Mouse (Mus musculus): ENCODE measurements around the gene Gm16503. TPM values are rescaled to one million over a fixed set of nuclear protein-coding genes. Genes with fewer than 3 reads are reported as not detected.
"Not testable (repeated sequence)": the region's sequence is repeated elsewhere in the genome, so short reads cannot be mapped to it uniquely, and the experiment has no call there.

Gm16503 gene
- polyA plus RNA-seq, 1 experiment from 2014 or later = 0.34 TPM

GRCm38 (mm10) chr4:147537702-147538101 lies 2.3 kb upstream of the Gm16503 start:
- Histone ChIP-seq H3K4me1 (replicated peaks; ENCODE audit: control insufficient read depth, insufficient read depth, low read length) (no peaks in the 10 kb centered on the region), H3K9ac (ENCODE audit: low read depth, low read length) (no peak overlapping the region), H3K4me3 (ENCODE audit: low read depth, low read length) (no peak overlapping the region), H3K27me3 (ENCODE audit: control insufficient read depth, insufficient read depth, low read length) (no peaks in the 10 kb centered on the region), H3K4me2 (replicated peaks; ENCODE audit: low read depth, low read length) (no peak overlapping the region), H3K27ac (ENCODE audit: low read depth, low read length) (no peak overlapping the region), H3K36me3 (ENCODE audit: control insufficient read depth, insufficient read depth, low read length) (no peaks in the 10 kb centered on the region), H3K9me3 (ENCODE audit: control insufficient read depth, low read length) (peaks cover 12% of the 10 kb centered on the region)
- ATAC-seq (ENCODE audit: low FRiP score) = no peak
- DNase-seq (ENCODE audit: low spot score) = no peak
- 88% methylated on average over 2 of the region's 2 CpGs for WGBS

- Histone ChIP-seq H3K4me3 (ENCODE audit: low read depth, low read length) (no peak overlapping the region), H3K4me2 (replicated peaks; ENCODE audit: low read depth, low read length) (no peak overlapping the region), H3K9me3 (ENCODE audit: control insufficient read depth, low read length) (peaks cover 9% of the 10 kb centered on the region; the same call in 1 of the 2 replicates), H3K27me3 (ENCODE audit: control insufficient read depth, insufficient read depth, low read length) (no peaks in the 10 kb centered on the region), H3K27ac (ENCODE audit: low read depth, low read length) (no peak overlapping the region), H3K36me3 (ENCODE audit: control insufficient read depth, insufficient read depth, low read length) (no peaks in the 10 kb centered on the region), H3K4me1 (replicated peaks; ENCODE audit: control insufficient read depth, insufficient read depth, low read length) (no peaks in the 10 kb centered on the region), H3K9ac (ENCODE audit: low read depth, low read length) (no peak overlapping the region)
- ATAC-seq (ENCODE audit: low FRiP score) = no peak
- no peak for DNase-seq (ENCODE audit: low spot score)
Measured at GRCm38 (mm10) chr4:147541105-147541504, 1.1 kb downstream of the Gm16503 start.

- not testable (repeated sequence) for H3K4me3 ChIP-seq (ENCODE audit: low read depth, low read length); H3K4me1 ChIP-seq (replicated peaks; ENCODE audit: control insufficient read depth, insufficient read depth, low read length); H3K27me3 ChIP-seq (ENCODE audit: control insufficient read depth, insufficient read depth, low read length); H3K27ac ChIP-seq (ENCODE audit: low read depth, low read length); ATAC-seq (ENCODE audit: low FRiP score); DNase-seq (ENCODE audit: low spot score); H3K9me3 ChIP-seq (ENCODE audit: control insufficient read depth, low read length); H3K4me2 ChIP-seq (replicated peaks; ENCODE audit: low read depth, low read length); H3K9ac ChIP-seq (ENCODE audit: low read depth, low read length); H3K36me3 ChIP-seq (ENCODE audit: control insufficient read depth, insufficient read depth, low read length)
- WGBS = 84% methylated on average over 5 of the region's 5 CpGs
Measured at GRCm38 (mm10) chr4:147553071-147553470, 13.1 kb downstream of the Gm16503 start, which contains the start of gene Zfp985. Zfp985 (plus strand) TSS chr4:147553277.

GRCm38 (mm10) chr4:147554361-147554760 lies 14.3 kb downstream of the Gm16503 start:
- DNase-seq (ENCODE audit: low spot score); H3K27ac ChIP-seq (ENCODE audit: low read depth, low read length); ATAC-seq (ENCODE audit: low FRiP score); H3K9me3 ChIP-seq (ENCODE audit: control insufficient read depth, low read length); H3K9ac ChIP-seq (ENCODE audit: low read depth, low read length); H3K36me3 ChIP-seq (ENCODE audit: control insufficient read depth, insufficient read depth, low read length); H3K27me3 ChIP-seq (ENCODE audit: control insufficient read depth, insufficient read depth, low read length); H3K4me3 ChIP-seq (ENCODE audit: low read depth, low read length); H3K4me2 ChIP-seq (replicated peaks; ENCODE audit: low read depth, low read length); H3K4me1 ChIP-seq (replicated peaks; ENCODE audit: control insufficient read depth, insufficient read depth, low read length): not testable (repeated sequence)
- WGBS = 79% methylated on average over 2 of the region's 2 CpGs

GRCm38 (mm10) chr4:147556921-147557320 lies 16.9 kb downstream of the Gm16503 start:
- H3K4me2 ChIP-seq (replicated peaks; ENCODE audit: low read depth, low read length); H3K9me3 ChIP-seq (ENCODE audit: control insufficient read depth, low read length); H3K36me3 ChIP-seq (ENCODE audit: control insufficient read depth, insufficient read depth, low read length); H3K27ac ChIP-seq (ENCODE audit: low read depth, low read length); ATAC-seq (ENCODE audit: low FRiP score); H3K4me3 ChIP-seq (ENCODE audit: low read depth, low read length); H3K4me1 ChIP-seq (replicated peaks; ENCODE audit: control insufficient read depth, insufficient read depth, low read length); H3K9ac ChIP-seq (ENCODE audit: low read depth, low read length); H3K27me3 ChIP-seq (ENCODE audit: control insufficient read depth, insufficient read depth, low read length); DNase-seq (ENCODE audit: low spot score): not testable (repeated sequence)
- WGBS = 70% methylated on average over 1 of the region's 1 CpGs

GRCm38 (mm10) chr4:147558011-147558410 lies 18.0 kb downstream of the Gm16503 start:
- ATAC-seq (ENCODE audit: low FRiP score) = not testable (repeated sequence)

GRCm38 (mm10) chr4:147559096-147559495 lies 19.1 kb downstream of the Gm16503 start:
- not testable (repeated sequence) for H3K9me3 ChIP-seq (ENCODE audit: control insufficient read depth, low read length); H3K4me2 ChIP-seq (replicated peaks; ENCODE audit: low read depth, low read length); H3K27me3 ChIP-seq (ENCODE audit: control insufficient read depth, insufficient read depth, low read length); H3K36me3 ChIP-seq (ENCODE audit: control insufficient read depth, insufficient read depth, low read length); H3K9ac ChIP-seq (ENCODE audit: low read depth, low read length); H3K4me3 ChIP-seq (ENCODE audit: low read depth, low read length); ATAC-seq (ENCODE audit: low FRiP score); DNase-seq (ENCODE audit: low spot score); H3K4me1 ChIP-seq (replicated peaks; ENCODE audit: control insufficient read depth, insufficient read depth, low read length); H3K27ac ChIP-seq (ENCODE audit: low read depth, low read length)
- WGBS = 62% methylated on average over 1 of the region's 1 CpGs

More at GRCm38 (mm10) chr4:147558011-147558410, 18.0 kb downstream of the Gm16503 start:
- not testable (repeated sequence) for H3K9me3 ChIP-seq (ENCODE audit: control insufficient read depth, low read length); H3K27ac ChIP-seq (ENCODE audit: low read depth, low read length); H3K36me3 ChIP-seq (ENCODE audit: control insufficient read depth, insufficient read depth, low read length); H3K9ac ChIP-seq (ENCODE audit: low read depth, low read length); H3K4me2 ChIP-seq (replicated peaks; ENCODE audit: low read depth, low read length); H3K4me3 ChIP-seq (ENCODE audit: low read depth, low read length); H3K4me1 ChIP-seq (replicated peaks; ENCODE audit: control insufficient read depth, insufficient read depth, low read length); H3K27me3 ChIP-seq (ENCODE audit: control insufficient read depth, insufficient read depth, low read length); DNase-seq (ENCODE audit: low spot score)

- Histone ChIP-seq H3K36me3 (ENCODE audit: control insufficient read depth, insufficient read depth, low read length) (no peaks in the 10 kb centered on the region), H3K4me1 (replicated peaks; ENCODE audit: control insufficient read depth, insufficient read depth, low read length) (no peaks in the 10 kb centered on the region), H3K9ac (ENCODE audit: low read depth, low read length) (no peak overlapping the region), H3K4me2 (replicated peaks; ENCODE audit: low read depth, low read length) (no peak overlapping the region), H3K27me3 (ENCODE audit: control insufficient read depth, insufficient read depth, low read length) (no peaks in the 10 kb centered on the region), H3K27ac (ENCODE audit: low read depth, low read length) (no peak overlapping the region), H3K9me3 (ENCODE audit: control insufficient read depth, low read length) (no peaks in the 10 kb centered on the region), H3K4me3 (ENCODE audit: low read depth, low read length) (no peak overlapping the region)
- WGBS = 68% methylated on average over 6 of the region's 6 CpGs
- ATAC-seq (ENCODE audit: low FRiP score) (peak; percentile 51), DNase-seq (ENCODE audit: low spot score) (no peak)
Measured at GRCm38 (mm10) chr4:147565426-147566220, 25.6 kb downstream of the Gm16503 start.

GRCm38 (mm10) chr4:147571156-147571555 lies 31.1 kb downstream of the Gm16503 start:
- H3K4me3 ChIP-seq (ENCODE audit: low read depth, low read length); H3K9me3 ChIP-seq (ENCODE audit: control insufficient read depth, low read length); H3K9ac ChIP-seq (ENCODE audit: low read depth, low read length); H3K27ac ChIP-seq (ENCODE audit: low read depth, low read length); H3K4me1 ChIP-seq (replicated peaks; ENCODE audit: control insufficient read depth, insufficient read depth, low read length); DNase-seq (ENCODE audit: low spot score); H3K36me3 ChIP-seq (ENCODE audit: control insufficient read depth, insufficient read depth, low read length); H3K4me2 ChIP-seq (replicated peaks; ENCODE audit: low read depth, low read length); H3K27me3 ChIP-seq (ENCODE audit: control insufficient read depth, insufficient read depth, low read length): not testable (repeated sequence)
- WGBS = 87% methylated on average over 8 of the region's 8 CpGs
- ATAC-seq (ENCODE audit: low FRiP score) = 0 out of 2 replicates have a peak, but pooled peaks have one; percentile 12
